Mouse (Mus musculus): ENCODE measurements around the gene Spem1.

Gene Spem1

GRCm38 (mm10) chr11:69800392-69801197, 21.4 kb downstream of the Spem1 start:
- DNase-seq (ENCODE audit: low spot score): no peak

GRCm38 (mm10) chr11:69800138-69800391, 21.9 kb downstream of the Spem1 start:
- no peak for DNase-seq (ENCODE audit: low spot score)

- DNase-seq (ENCODE audit: low spot score): no peak
These were observed 22.4 kb downstream of the Spem1 start for GRCm38 (mm10) chr11:69799394-69800137.

- DNase-seq (ENCODE audit: low spot score): no peak
These were observed 24.1 kb downstream of the Spem1 start for GRCm38 (mm10) chr11:69797924-69798323.

GRCm38 (mm10) chr11:69795983-69796435, 26.0 kb downstream of the Spem1 start:
- DNase-seq (ENCODE audit: low spot score): no peak

DNA sequence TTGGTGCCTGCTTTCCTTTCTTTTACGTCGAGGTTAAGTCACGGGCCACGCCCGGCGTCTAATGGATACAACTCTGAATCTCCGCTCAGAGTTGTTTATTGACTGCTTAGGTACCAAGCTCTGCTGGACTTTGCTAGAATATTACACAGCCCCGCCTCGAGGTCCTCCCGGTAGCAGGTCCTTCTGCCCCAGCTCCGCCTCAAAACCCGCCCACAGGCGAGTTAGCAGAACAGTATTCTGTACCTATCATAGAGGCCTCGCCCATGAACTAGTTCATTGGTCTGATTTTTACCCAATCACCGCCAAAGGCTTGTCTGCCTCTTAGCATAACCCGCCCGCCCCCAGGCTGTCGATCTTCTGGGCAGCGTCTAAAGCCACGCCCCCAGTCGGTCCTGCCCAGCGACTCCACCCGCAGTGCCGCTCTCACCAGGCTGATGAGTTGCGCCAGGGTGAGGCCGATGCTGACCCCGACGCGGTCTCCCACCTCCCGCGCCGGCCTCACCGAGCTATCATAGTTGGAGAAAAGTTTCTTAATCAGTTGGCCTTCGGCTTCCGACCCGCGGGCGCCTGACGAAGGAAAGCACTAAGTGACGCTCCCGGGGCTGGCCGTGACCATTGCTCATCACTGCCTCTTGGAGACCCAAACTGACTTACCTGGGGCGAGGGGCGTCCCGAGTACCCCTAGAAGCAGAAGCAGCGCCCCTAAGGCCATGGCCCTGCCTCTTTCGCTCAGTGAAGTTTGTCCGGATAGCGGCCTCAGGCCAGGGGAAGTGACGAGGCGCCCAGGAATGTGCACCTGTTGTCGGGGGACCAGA, 26.6 kb downstream of the Spem1 start, which contains the start of gene Chrnb1:
Gene Chrnb1 (minus strand): TSS at position 776 of the 815 bp plus-strand sequence.
- peak; percentile 92 for DNase-seq (ENCODE audit: low spot score)

DNA sequence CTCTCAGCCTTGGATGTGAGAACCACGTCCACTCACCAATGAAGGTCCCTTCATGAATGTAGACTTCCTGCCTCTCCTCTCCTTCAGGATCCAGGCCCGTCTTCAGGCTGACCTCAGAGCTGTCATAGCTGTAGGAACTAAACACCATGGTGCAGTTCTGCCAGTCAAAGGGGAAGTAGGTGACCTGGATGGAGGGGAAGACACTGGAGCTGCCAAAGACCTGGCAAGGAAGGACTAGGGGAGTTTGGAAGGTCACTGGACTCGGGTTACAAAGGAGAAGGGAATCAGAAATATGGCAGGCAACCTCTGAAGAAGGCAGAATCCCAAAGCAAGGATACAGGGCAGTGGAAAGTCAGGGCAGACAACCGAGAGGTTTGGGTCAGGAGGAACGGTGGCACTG, 28.6 kb downstream of the Spem1 start:
- no peak for DNase-seq (ENCODE audit: low spot score)

- no peak for DNase-seq (ENCODE audit: low spot score)
These were observed 30.6 kb downstream of the Spem1 start for GRCm38 (mm10) chr11:69791420-69791819.

- DNase-seq (ENCODE audit: low spot score): no peak
These were observed 32.5 kb downstream of the Spem1 start for GRCm38 (mm10) chr11:69789431-69789830.

DNA sequence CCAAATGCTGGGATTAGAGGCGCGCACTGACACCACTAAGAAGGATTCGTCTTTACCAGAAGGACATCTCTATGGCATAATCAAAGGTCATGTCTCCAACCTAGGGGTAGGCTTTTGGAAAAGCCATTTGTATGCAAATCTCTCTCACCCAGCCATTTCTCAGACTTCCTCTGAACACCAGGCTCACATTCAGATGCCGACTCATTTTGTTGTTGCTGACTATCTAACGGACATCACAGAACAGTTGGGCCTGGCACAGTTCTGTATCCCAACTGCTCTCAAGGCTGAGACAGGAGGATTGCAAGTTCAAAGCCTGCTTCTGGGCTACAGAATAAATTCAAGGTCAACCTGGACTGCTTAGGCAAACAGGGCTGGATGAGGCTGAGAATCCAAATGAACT, 34.7 kb downstream of the Spem1 start:
- DNase-seq (ENCODE audit: low spot score): no peak

DNA sequence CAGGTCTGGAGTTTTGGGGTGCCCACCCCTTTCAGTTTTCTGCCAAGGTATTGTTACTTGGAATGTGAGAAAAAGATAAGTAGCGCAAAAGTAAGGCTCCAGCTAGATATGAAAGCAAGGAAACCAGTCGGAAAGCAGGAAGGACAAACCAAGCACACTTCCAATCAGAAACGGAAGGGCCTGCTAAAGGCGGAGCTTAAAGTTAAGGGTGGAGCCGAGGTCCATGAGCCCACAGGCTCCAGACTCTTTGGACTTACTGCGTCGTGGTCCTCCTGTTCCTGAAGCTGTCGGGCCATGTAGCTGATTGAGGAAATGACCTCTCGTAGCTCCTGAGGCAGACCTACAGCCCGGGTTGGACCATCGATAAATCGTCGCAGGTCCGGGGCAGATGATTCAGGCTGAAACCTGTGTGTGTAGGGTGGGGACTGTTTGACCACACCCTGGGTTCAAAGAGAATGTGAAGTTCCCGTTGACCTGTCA, 37.1 kb downstream of the Spem1 start:
- no peak for DNase-seq (ENCODE audit: low spot score)

- no peak for DNase-seq (ENCODE audit: low spot score)
These were observed 40.2 kb downstream of the Spem1 start for GRCm38 (mm10) chr11:69781828-69782227.

DNA sequence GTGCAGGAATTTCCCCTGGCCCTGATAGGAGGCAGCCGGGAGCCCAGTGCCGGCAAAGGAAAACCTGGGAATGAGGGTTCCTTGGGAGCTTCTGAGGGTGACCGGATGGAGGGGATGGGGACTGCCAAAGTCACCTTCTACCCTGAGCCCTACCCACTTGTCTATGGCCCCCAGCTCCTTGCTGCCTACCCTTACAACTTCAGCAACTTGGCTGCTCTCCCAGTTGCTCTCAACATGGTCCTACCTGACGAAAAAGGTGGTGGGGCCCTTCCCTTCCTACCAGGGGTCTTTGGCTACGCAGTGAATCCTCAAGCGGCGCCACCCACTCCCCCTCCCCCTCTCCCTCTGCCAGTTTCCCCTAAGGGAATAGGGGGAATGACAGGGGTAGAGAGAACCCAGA, 43.0 kb downstream of the Spem1 start:
- DNase-seq (ENCODE audit: low spot score): no peak

- DNase-seq (ENCODE audit: low spot score): no peak
These were observed 43.6 kb downstream of the Spem1 start for GRCm38 (mm10) chr11:69778258-69778982.

GRCm38 (mm10) chr11:69777504-69778257, 44.3 kb downstream of the Spem1 start:
- DNase-seq (ENCODE audit: low spot score): no peak

- DNase-seq (ENCODE audit: low spot score): no peak
These were observed 45.5 kb downstream of the Spem1 start for GRCm38 (mm10) chr11:69776488-69776887.

DNA sequence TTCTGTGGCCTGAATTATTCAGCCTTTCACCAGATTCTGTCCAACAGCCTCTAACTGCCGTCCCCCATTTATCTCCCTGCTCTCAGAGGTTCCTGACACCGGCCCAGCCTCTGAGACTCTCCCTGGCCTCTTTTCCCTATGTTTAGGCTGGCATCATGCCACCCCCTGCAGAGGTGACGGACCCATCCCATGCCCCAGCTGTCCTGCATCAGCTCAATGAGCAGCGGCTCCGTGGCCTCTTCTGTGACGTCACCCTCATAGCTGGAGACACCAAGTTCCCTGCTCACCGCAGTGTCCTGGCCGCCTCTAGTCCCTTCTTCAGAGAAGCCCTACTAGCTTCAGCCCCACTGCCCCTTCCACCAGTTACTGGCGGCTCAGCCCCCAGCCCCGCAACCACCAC, 46.3 kb downstream of the Spem1 start:
- no peak for DNase-seq (ENCODE audit: low spot score)

GRCm38 (mm10) chr11:69774961-69775360, 47.0 kb downstream of the Spem1 start:
- DNase-seq (ENCODE audit: low spot score): no peak
